Mouse (Mus musculus): Measurements from ENCODE around the gene Obp1b. TPM values are rescaled to one million over a fixed set of nuclear protein-coding genes. Genes with fewer than 3 reads are reported as not detected.

Obp1b gene
- polyA plus RNA-seq (2014; fragmentation: Illumina TruSeq; extraction: RNeasy Lipid Tissue Mini Kit (QIAGEN cat#74804)) = not detected

DNA sequence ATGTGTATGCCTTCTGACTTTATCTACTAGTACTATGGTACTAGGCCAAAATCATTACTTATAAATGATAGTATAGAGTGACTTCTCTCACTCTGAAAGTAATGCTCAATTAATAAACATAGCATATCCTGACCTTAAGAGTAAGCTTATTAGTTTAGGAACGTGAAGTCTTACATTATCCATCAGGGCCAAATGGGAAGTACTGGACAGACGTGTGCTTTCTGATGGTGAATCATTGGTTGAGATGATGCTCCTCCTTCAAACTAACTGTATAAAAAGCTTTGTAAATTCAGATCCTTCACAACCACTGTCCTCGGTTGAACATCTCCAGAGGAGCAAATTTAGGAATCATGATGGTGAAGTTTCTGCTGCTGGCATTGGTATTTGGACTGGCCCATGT is at the start of gene Obp1b:
Obp1b (plus strand) TSS at position 301 of the 400 bp plus-strand sequence.

Other genes starting within 250 kb of the Obp1b start
- not detected for gene Obp1a, start 95.4 kb upstream of the Obp1b start, polyA plus RNA-seq (2014; fragmentation: Illumina TruSeq; extraction: RNeasy Lipid Tissue Mini Kit (QIAGEN cat#74804))
- not detected for gene Gm5938, start 61.3 kb upstream of the Obp1b start, polyA plus RNA-seq (2014; fragmentation: Illumina TruSeq; extraction: RNeasy Lipid Tissue Mini Kit (QIAGEN cat#74804))
- gene Gm14743, start 59.1 kb downstream of the Obp1b start, polyA plus RNA-seq (2014; fragmentation: Illumina TruSeq; extraction: RNeasy Lipid Tissue Mini Kit (QIAGEN cat#74804)) = not detected
- not detected for gene 4930480E11Rik, start 182.9 kb downstream of the Obp1b start, polyA plus RNA-seq (2014; fragmentation: Illumina TruSeq; extraction: RNeasy Lipid Tissue Mini Kit (QIAGEN cat#74804))